Mouse (Mus musculus) fat pad, adult 2 months (tissue): ENCODE measurements around the gene Zxdc.

Experiments used
- DNase-seq: peaks from one replicate; pipeline ENCODE4 v3.0.0-alpha.2; 2011; ENCODE audit warnings: low read depth, low spot score; ENCODE audit errors: extremely low read depth

Zxdc gene

GRCm38 (mm10) chr6:90374647-90375046, 5.4 kb downstream of the Zxdc start:
- no peak for DNase-seq

- DNase-seq: no peak
Measured at GRCm38 (mm10) chr6:90377708-90378107, 8.4 kb downstream of the Zxdc start.

- no peak for DNase-seq
Measured at GRCm38 (mm10) chr6:90381465-90381864, 12.2 kb downstream of the Zxdc start.

- DNase-seq: no peak
Measured at GRCm38 (mm10) chr6:90390629-90391028, 21.3 kb downstream of the Zxdc start.

- no peak for DNase-seq
Measured at GRCm38 (mm10) chr6:90393948-90394347, 24.7 kb downstream of the Zxdc start.

GRCm38 (mm10) chr6:90395751-90396150, 26.5 kb downstream of the Zxdc start:
- no peak for DNase-seq

- DNase-seq: no peak
Measured at GRCm38 (mm10) chr6:90397291-90397690, 28.0 kb downstream of the Zxdc start.

GRCm38 (mm10) chr6:90408632-90409031, 39.3 kb downstream of the Zxdc start:
- DNase-seq: no peak

- no peak for DNase-seq
Measured at GRCm38 (mm10) chr6:90410972-90411371, 41.7 kb downstream of the Zxdc start.

GRCm38 (mm10) chr6:90411926-90412325, 42.6 kb downstream of the Zxdc start:
- no peak for DNase-seq

- DNase-seq: no peak
Measured at GRCm38 (mm10) chr6:90422565-90422964, 53.3 kb downstream of the Zxdc start.

GRCm38 (mm10) chr6:90425361-90425760, 56.1 kb downstream of the Zxdc start:
- DNase-seq: no peak

- no peak for DNase-seq
Measured at GRCm38 (mm10) chr6:90426003-90426402, 56.7 kb downstream of the Zxdc start.

GRCm38 (mm10) chr6:90428380-90428974, 59.2 kb downstream of the Zxdc start, which contains the start of gene Cfap100:
TSS of gene Cfap100 (minus strand) at chr6:90428797.
- DNase-seq: no peak

GRCm38 (mm10) chr6:90429911-90430310, 60.6 kb downstream of the Zxdc start:
- no peak for DNase-seq

- no peak for DNase-seq
Measured at GRCm38 (mm10) chr6:90431487-90431886, 62.2 kb downstream of the Zxdc start.

- DNase-seq: no peak
Measured at GRCm38 (mm10) chr6:90434687-90435086, 65.4 kb downstream of the Zxdc start.

GRCm38 (mm10) chr6:90435195-90435618, 65.9 kb downstream of the Zxdc start:
- DNase-seq: no peak

GRCm38 (mm10) chr6:90436192-90436907, 67.1 kb downstream of the Zxdc start:
- DNase-seq: no peak

GRCm38 (mm10) chr6:90437041-90437440, 67.7 kb downstream of the Zxdc start:
- DNase-seq: no peak

GRCm38 (mm10) chr6:90446883-90447282, 77.6 kb downstream of the Zxdc start:
- no peak for DNase-seq

GRCm38 (mm10) chr6:90450179-90450578, 80.9 kb downstream of the Zxdc start:
- DNase-seq: no peak

GRCm38 (mm10) chr6:90450697-90451096, 81.4 kb downstream of the Zxdc start:
- DNase-seq: no peak
